Mouse (Mus musculus) lung, postnatal 10 days (tissue): ENCODE measurements at regions not wholly inside any gene's neighbourhood (a gene's known extent, or its start where the extent isn't known, plus 50 kb on each side); places are given as distances from the start of the nearest gene placed in this dataset.

ENCODE experiments used
- DNase-seq: peaks from one replicate; pipeline ENCODE4 v3.0.0; 2021

DNA sequence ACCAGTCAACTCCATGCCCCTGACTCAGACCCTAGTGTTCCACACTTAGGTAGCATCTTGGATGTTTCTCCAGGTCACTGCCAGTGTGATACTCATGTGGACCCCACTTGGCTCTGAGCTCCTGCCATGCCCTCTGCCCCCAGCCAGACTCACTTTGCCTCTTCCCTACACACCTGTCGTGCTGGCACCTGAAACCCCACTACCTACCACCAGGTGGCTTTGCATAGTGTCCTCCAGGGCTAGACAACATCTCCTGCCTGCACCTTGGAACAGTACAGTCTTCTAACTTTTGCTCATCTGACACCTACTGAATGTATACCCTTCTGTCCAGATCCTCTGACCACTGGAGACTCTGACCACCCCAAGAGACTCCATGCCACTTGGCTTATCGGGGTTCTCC lies 80.6 kb downstream of the Fam53a start:
- DNase-seq, result no peak

DNA sequence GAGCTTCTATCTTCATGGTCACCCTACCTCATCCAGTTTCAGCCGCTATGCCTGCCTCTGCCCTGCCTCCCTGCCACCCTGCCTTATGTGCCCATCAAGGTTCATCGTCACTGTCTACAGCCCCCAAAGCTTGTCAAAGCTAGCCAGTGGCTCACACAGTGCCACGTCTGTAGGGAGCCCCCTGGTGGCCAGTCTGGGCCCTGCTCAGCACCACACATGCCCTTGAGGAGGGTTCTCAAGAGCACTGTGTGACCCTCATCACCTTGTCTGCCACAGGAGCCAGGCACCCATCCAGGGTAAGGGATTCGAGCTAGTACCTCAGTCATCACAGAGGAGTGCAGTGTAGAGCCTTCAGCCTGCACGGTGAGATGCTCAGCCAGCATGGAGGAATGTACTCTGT lies 86.1 kb downstream of the Fam53a start:
- DNase-seq, result peak; percentile 65

DNA sequence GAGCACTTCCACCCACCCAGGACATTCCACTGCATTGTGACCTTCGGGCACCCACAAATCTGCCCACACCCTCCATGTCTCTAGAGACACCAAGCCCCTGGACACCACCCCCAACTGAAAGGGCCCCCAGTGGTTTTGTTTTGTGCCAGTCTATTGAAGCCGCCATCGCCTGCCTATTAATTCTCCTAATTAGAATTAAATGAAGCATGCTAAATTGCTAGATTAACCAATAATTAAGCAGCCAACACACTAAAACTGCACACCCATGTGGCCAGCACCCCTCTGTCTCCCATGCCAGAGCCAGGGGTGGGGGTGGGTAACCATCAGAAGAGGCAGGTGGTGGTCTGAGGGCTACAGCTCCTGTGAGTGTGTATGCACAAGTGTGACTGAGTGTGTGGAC lies 86.8 kb downstream of the Fam53a start:
- no peak for DNase-seq

DNA sequence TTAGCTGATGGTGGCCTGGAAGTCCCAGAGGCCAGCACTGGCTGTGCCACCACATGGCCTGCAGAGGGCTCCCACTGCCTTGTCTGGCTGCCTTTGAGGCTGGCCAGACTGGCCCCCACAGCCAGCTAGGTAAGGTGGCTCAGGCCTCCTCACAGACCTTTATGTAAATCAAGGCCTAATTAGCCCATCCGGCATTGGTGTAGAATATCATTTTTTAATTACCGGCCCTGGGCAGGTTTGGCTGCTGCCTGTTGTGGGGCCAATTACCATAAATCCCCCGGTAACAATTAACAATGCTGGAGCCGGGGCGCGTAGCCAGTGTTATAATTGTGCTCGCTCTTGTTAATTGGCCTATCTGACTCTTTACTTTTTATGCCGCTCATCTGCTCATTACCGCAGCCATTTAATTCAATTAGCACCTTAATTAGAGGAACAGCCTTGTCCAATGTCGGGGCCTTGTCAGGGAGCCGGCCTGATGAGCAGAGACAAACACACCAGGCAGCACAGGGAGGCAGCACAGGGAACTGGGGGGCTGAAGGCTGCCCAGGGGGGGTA lies 87.4 kb downstream of the Fam53a start:
- no peak for DNase-seq

DNA sequence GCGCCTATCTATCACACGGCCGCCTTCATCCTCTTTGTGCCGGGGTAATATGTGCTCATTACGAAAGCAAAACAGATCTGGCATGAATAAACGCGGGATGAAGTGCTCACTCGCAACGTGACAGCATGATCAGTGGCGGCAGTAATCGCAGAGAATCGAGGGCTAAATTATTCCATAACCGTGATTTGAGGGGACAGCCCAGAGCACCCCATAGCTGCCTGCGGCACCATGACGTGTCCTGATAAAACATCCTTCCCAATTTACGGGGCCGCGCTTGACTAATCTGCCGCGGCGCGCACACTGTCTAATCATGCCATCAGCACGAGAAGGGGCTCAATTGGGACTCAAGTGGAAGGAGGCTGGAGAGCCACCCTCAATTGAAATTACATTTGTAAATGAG lies 89.2 kb downstream of the Fam53a start:
- DNase-seq, result no peak

DNA sequence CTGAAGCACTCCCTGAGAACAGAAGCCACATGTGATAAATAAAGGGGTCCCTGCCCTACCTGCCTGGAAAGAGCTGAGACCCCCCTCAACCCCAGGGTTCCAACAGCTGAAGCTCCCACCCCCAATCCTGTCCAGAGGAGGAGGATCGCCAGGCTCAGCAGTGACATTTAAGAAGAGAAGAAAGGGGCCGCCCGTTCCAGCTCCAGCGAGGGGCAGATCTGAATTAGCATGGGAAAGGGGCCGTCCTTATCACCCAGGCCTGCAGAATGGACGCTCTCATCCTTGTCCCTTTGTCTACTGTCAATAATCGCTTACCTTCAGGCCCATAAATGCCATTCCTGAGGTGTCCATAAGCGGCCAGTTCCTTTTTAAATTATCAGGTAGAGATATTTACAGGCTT lies 92.0 kb downstream of the Fam53a start:
- no peak for DNase-seq

DNA sequence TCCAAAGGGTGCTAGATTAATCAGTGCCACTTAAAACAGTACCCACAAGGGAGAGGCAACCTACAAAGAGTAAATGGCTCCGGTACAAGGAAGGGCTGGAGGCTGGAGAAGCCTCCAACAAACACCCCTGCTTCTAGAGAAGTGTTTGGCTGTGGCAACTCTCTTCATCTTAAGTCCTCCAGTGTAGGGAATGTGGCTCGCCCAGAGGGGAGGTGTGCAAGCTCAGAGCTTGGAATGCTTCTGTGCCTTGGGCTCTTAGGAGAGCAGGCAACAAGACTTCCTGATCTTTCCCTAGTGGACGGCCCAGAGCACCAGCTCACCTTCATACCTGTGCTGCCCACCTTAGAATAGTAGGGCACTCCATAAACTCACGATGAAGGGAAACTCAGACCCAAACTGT lies 92.4 kb downstream of the Fam53a start:
- no peak for DNase-seq

DNA sequence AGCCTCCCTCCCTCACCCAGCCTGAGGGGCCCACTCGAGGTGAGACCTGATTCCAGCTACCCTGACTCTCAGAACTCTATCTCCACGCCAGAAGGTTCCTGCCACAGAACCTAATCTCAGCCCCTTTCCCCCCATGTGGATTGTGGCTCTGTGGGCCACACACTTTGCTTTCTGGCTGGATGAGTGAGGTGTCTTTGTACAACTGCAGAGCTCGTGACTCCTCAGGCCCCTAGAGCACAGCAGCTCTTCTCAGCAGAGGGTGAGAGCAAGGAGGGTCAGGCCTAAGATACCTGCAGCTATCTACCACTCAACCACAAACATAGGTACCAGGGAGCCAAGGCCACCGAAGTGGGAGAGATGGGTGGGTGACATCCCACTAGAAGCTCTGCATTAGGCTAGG lies 93.2 kb downstream of the Fam53a start:
- no peak for DNase-seq

DNA sequence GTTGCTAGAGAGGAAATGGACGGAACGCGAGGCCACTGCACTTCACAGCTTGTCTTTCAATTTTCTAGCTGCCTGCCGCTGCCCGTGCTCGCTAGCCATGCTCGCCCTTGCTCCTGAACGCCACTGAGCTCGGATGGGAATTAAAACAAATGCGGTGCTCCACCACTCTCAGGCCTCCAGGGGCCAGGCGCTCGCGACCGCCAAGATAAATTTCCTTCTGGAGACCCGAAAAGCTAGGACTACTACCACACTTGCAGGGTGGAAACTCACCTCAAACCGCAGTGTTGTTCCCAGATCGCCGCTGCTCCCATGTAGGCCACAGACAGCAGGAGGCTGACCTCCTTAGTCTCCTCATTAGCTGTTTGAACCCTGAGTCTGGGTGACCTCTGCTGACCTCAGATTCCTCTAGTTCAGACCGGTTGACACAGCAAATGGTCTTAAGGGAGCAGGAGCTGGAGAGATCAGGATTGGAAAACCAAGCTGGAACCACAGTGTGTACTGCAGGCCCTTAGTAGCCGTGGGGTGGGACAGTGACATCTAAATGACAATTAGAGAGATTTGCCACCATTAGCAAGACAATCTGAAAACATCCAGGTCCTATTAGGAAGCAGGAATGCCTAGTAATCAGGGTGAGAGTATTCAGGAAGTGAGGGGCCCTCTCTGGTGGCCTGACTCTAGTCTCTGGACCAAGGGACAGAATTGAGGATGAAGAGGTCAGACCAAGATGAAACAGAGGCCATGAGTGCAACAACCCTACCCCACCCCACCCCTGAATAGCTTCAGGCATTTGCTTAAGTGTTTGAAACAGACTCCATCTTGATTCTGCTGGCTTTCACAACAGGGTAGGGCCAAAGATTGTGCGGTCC lies 94.1 kb downstream of the Fam53a start:
- peak; percentile 27 for DNase-seq

DNA sequence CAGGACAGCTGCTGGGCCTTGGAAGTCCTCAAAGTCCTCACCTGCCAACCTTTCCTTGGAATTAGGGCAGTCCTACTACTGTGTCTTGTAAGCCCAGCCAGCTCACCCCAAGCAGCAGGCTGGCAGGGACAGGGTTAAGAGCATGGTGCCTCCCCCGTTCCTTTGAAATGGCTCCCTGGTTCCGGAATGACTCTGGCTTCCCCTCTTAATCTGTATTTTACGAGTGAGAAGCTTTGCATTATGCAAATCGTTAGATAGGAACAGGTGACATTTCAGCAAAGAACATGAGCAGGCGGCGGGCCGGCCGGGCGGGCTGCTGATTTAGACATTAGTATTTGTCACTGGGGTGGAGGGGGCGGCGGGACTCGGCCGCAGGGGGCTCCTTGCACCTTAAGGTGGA lies 95.1 kb downstream of the Fam53a start:
- DNase-seq, result no peak

DNA sequence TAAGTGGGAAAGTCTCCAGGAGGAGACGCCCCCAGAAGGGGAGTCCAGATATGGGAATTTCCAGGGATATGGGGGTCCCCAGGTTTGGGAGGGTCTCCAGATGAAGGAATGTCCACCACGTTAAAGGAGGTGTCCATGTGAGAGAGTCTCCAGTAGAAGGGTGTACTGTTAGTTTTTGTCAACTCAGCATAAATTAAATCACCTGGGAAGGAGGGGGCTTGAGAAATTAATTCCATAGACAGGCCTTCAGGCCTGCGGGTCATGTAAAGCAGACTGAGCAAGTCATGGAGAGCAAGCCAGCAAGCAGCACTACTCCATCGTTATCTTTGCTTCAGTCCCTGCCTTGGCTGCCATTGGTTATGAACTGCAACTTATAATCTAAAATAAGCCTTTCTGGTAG lies 96.2 kb downstream of the Fam53a start:
- no peak for DNase-seq

DNA sequence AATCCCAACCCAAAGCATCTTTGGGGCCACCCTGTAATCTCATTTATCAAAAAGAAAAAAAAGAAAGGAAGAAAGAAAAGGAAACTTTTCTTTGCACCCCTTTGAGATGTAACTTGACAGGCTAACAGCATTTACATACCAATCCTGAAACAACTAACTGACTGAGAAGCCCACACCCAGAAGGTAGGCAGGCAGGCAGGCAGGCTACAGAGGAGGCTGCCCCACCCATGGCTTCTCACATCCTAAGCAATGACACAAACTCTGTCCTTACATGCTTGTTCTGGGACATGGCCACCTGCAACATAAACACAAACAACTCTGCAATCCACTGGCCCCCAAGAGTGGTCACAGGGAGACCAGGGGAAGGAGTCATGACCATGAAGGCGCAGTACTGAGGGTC lies 97.5 kb upstream of the Nkx1-1 start:
- DNase-seq, result no peak

DNA sequence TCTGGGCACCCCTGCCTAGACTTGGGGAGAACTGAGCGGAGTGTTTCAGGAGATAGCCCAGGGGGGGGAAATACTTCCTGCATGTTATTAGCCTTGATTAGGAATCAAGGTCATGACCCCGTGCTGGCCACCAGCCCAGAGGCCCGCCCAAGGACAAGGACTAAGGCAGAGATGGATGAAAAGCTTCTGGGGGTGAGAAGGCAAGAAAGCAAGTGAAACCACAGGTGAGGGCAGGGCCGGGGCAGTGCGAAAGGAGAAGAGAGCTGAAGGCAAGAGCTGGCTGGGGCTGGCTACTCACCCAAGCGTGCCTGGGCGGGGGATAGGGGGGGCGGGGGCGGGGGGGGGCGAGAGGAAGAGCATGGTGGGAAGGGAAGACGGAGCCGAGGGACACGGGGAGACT lies 96.0 kb upstream of the Nkx1-1 start:
- peak; percentile 30 for DNase-seq

DNA sequence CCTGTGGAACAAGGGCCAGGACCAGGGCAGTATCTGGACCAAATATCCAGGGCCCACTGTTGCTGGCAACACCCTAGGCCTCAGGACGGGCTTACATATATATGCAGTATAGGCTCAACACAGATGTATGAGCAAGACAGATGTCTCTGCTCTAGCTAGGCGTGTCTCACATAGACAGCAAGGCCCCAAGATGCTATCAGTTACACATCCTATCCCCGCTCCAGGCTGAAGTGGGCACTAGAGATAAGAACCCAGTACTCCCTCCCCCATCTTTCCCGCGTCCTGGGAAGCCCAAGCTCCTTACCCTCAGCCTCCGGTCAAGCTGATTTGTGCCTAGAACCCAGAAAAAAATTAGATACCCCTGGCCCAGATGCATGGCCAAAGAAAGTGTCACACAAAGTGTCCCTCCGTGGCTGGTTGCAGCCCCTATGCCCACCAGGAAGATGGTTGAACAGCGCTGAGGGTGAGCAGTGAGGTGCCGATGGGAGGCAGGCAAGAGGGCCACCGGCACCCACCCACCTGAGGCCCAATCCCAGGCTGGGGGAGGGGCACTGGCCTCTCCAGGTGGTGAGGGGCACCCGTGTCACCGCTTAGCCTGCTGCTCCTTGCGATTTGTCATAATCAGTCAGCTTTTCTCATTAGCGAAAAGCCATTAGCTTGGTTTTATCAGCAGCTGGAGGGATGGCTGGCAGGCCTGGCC lies 95.3 kb upstream of the Nkx1-1 start:
- no peak for DNase-seq

DNA sequence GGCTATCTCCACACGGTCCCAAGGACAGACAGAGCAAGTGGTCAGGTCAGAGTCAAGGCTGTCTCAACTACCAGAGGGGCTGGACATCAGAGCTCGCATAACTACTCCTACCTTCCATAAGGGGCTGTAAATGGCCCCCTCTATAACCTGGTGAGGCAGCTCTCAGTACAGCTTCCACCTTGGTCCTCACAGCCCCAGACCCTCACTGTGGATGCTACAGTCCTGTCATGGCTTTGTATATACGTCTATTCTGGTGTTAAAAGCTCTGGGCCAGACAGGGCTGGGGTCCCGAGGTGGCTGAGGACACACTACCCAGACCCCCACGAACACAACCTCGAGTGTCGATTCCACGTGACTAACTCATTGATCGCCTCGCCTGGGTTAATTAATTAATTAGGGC lies 94.0 kb upstream of the Nkx1-1 start:
- DNase-seq, result no peak

DNA sequence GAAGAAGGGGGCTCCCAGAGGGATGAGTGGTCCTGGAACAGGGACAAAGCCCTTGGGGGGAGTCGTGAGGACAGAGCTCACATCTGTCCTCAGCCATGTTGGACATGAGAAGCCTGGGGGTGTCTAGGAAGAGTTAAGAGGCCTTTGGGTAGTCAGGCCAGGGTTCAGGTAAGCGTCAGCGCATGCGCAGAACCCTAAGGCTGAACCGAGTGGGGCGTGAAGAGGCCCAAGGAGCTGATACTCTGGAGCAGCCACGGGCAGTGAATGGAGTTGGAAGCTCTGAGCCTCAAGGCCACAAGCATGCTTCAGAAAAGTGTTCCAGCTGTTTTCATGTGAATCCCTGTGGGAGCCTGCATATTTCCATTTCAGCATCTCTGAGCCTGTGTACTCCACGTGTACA lies 93.5 kb upstream of the Nkx1-1 start:
- no peak for DNase-seq

DNA sequence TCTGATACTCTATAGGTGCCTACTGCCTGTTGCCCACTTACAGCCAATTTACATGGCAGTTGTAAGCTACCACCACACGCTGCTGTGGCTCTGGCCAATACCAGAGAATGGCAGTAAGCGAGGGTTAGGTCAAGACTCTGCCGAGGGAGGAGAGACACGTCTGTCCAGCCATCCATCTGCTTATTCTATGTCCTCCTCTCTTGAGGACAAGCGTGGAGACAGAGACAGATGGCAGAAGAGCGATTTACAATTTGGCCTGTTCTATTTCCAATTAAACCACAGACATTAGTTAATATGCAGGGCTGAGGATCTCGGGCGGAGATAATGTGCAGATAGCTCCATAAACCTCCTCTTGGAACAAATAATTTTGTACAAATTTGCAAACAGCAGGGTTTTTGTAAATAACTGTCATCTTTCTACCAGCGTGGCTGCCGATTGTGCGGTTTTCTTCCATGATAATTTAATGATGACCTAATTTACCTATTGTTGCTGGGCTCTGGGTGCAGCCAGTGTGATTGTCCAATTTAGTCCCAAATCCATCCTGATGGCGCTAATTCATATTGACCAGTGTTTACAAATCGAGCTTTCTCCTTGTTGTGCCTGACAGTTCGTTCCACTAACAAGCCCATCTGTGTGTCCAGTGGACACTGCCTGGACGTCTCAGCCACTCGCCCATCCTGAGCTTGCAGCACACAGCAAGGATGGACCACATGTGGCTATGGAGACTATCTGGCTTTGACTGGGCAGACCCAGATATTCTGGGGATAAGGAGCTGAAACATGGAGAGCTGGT lies 88.4 kb upstream of the Nkx1-1 start:
- DNase-seq, result no peak

DNA sequence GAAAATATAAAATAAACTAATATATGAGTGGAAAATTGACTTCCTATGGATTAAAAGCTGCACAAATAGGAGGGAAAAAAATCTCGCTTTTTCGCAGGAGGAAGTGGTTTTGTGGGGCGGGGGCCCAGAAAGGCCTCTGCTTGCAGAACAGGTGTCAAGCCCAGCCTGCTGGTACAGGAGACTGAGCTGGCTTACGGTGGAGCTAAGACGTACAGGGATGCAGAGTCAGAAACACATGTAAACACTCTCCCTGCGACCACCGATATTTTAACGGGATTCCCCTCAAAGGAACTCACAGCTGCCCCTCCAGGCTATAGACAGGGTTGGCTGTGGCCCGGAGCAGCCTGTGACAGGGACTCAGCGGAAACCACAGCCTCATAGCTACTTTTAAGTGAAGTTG lies 87.1 kb upstream of the Nkx1-1 start:
- no peak for DNase-seq

DNA sequence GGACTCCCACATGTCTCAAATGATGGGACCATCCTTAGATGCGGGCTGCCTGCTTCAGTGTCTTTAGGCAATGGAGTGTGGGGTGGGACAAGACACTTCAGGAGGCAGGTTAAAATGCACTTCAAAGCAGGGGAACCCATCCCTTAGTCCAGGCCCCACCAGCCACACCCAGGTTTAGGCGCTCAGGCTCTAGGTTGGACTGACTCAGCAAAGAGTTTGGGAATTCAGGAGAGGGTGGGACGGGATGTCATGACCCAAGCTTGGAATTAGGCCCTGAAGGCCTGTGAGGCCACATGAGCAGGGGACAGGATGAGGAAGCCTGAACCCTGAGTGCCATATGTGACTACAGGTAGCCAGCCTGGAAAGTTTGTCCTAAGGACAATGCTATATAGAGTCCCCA lies 85.6 kb upstream of the Nkx1-1 start:
- DNase-seq, result no peak

DNA sequence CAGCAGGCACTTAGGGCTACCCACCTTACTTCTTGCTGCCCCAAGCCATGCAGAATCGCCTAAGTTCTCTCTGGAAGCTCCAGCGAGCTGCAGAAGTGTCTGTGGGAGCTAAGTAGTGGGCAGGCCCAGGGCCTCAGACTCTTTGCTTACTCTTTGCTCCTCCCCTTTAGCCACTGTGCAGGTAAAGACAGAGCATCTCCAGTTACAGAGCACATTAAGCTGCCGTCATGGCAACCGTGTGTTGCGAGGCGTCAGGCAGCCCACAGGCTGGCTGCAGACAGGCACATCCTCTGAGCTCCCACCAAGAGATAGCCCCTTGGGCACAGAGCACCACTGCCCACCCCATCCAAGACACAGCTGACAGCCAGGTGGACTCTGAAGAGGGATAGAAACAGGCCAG lies 85.1 kb upstream of the Nkx1-1 start:
- no peak for DNase-seq

DNA sequence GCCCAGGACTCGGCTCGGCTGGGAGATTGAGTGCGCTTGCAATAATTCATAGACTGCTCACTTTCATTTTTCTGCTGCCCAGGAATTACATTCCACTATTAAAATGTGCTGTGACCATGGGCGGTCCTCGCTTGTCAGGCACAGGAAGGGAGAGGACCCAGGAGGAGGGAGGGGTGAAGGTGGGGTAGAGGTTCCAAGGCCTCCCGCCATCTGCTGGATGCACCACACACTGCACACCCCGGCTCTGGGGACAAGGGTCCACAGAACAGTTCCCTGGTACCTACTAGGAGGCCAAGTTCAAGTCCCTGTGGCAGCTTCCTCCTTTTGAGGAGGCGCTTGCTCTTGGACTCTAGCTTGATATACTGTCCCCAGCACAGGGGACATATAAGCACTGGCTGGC lies 83.8 kb upstream of the Nkx1-1 start:
- peak; percentile 8 for DNase-seq

DNA sequence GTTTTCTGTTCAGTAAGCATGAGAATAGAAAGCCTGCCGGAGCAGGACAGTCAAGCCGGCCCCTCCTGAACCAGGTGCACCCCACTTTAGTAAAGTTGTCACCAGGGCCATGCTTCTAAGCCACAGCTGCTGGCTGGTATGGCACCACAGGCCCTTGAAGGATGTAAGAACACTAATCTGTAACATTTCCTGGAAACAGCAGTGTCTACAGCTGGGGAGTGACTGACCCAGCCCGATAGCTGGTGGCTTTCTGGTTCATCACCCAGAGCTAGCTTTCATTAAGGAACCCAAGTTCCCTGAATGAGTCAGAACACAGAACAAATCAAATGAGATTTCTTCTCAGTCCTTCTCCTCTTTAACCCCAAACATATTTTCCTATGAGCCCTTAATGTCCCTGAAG lies 82.4 kb upstream of the Nkx1-1 start:
- DNase-seq, result no peak

DNA sequence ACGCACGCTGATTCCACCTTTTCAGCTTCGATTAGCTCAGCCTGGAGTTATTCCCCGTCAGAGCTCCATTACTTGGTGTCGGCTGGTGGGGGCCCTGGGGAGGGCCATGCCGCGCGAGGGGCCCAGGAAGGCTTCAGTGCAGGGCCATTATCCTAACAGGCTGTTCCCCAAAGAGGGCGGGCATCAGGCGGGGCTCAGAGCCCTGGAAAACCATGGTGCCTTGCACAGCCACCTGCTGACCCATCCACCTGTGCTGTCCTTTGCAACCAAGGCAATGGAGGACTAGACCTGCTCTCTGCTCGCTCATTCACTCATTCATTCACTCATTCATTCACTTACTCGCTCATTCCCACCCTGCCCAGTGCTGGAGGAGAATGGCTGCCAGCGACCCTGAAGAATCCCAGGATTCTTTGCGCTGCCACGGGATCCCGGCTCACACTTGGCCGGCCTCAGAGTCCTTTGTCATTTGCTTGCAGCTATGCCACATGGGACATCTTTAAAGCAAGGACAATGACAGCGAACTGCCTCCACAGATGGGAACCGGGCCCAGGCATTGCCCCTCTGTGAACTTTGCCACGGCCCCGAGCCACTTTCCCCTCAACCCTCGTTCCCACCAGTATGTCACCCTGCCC lies 78.6 kb upstream of the Nkx1-1 start:
- DNase-seq, result no peak
